Mouse (Mus musculus): ENCODE data around the gene Gm44579.
A peak's percentile ranks its signal among the peaks of the same experiment; 100 is the strongest.

Gene Gm44579

GRCm38 (mm10) chr15:98220877-98221276 is at the start of gene Gm44579, which contains the start of gene Olfr287:
TSS of gene Gm44579 (minus strand) at chr15:98220977.
TSS of gene Olfr287 (minus strand) at chr15:98221056.
- no peak for DNase-seq (ENCODE audit: low spot score in 2 of 2)

- no peak for DNase-seq (ENCODE audit: low spot score in 2 of 2)
These were observed 37.0 kb upstream of the Gm44579 start for GRCm38 (mm10) chr15:98257776-98258175.

GRCm38 (mm10) chr15:98257193-98257592 is 36.4 kb upstream of the Gm44579 start, which contains the start of gene H1fnt:
TSS of gene H1fnt (minus strand) at chr15:98257293.
- DNase-seq (ENCODE audit: low spot score in 2 of 2): no peak

DNA sequence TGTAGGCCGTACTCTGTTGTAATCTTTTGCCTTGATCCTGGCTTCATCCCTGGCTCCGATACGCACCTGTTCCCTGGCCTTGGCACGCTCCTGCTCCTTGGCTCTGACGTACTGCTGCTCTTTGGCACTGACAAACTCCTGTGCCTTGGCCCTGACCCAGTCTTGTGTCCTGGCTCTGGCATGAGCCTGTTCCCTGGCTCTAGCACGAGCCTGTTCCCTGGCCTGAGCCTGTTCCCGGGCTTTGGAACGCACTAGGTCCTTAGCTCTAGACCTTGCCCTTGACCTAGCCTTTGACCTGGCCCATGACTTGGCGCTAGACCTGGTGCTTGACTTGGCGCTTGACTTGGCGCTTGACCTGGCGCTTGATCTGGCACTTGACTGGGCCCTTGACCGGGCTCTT is 35.5 kb upstream of the Gm44579 start:
- no peak for DNase-seq (ENCODE audit: low spot score in 2 of 2)

GRCm38 (mm10) chr15:98235442-98235841 is 14.7 kb upstream of the Gm44579 start:
- no peak for DNase-seq (ENCODE audit: low spot score in 2 of 2)

- DNase-seq (ENCODE audit: low spot score in 2 of 2): no peak
These were observed 13.6 kb upstream of the Gm44579 start, which contains the start of gene Olfr286 for GRCm38 (mm10) chr15:98234350-98234749. TSS of gene Olfr286 (minus strand) at chr15:98234450.

DNA sequence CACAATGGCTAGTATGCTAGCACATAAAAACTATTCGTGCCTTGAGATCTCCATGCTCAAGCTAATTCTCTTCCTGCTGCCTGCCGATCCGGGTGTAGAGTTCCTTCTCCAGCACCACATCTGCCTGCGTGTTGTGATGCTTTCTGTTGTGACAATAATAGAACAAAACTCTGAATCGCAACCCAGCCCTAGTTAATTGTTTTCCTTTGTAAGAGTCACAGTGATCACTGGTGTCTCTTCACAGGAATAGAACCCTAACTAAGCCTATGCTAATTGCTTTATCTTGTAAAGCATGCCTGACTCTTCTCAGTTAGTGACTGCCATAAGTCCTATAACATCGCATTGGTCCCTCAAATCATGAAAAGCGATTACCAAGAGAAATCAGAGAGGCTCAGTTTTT is 5.3 kb upstream of the Gm44579 start:
- no peak for DNase-seq (ENCODE audit: low spot score in 2 of 2)

- DNase-seq (ENCODE audit: low spot score in 2 of 2): no peak
These were observed 4.8 kb upstream of the Gm44579 start for GRCm38 (mm10) chr15:98225610-98226009.

- DNase-seq (ENCODE audit: low spot score in 2 of 2): no peak
These were observed 1.6 kb upstream of the Gm44579 start for GRCm38 (mm10) chr15:98222377-98222776.

DNA sequence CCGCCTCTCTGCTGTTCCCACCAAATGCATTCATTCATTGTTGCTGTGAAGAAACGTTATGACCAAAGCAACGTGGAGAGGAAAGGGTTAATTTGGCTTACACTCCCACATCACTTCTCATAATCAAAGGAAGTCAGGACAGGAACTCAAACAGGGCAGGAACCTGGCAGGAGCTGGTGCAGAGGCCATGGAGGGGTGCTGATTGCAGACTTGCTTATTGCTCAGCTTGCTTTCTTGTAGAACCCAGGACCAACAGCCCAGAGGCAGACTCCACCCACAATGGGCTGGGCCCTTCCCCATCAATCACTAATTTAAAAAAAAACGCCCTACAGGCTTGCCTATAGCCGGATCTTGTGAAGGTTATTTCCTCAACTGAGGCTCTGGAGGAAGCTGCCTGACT is 6.6 kb downstream of the Gm44579 start:
- no peak for DNase-seq (ENCODE audit: low spot score in 2 of 2)

- DNase-seq (ENCODE audit: low spot score in 2 of 2): no peak
These were observed 7.4 kb downstream of the Gm44579 start for GRCm38 (mm10) chr15:98213336-98213870.

- no peak for DNase-seq (ENCODE audit: low spot score in 2 of 2)
These were observed 11.1 kb downstream of the Gm44579 start for GRCm38 (mm10) chr15:98209676-98210075.

DNA sequence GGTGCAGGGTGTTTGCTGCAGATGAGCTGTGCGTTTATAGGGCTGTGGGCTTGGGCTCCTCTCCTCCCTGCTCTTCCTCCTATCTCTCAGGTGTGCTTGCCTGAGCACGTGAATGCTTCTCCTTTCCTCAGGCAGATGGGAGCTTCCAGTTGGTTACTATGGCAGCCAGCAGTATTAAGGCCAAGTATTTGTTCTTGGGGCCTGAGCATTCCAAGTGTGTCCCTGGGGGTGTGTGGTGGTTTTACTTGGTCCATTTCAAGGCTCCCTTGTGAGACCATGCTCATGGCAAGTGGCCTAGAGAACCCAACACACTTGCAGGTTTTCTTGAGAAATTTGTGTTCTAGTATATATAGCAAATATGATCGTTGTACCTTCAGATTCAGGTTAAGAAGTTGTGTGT is 25.3 kb downstream of the Gm44579 start, which contains the start of gene Olfr288:
TSS of gene Olfr288 (minus strand) at position 101 of the 400 bp plus-strand sequence.
- DNase-seq (ENCODE audit: low spot score in 2 of 2): no peak

GRCm38 (mm10) chr15:98184456-98184855 is 36.3 kb downstream of the Gm44579 start:
- no peak for DNase-seq (ENCODE audit: low spot score in 2 of 2)

DNA sequence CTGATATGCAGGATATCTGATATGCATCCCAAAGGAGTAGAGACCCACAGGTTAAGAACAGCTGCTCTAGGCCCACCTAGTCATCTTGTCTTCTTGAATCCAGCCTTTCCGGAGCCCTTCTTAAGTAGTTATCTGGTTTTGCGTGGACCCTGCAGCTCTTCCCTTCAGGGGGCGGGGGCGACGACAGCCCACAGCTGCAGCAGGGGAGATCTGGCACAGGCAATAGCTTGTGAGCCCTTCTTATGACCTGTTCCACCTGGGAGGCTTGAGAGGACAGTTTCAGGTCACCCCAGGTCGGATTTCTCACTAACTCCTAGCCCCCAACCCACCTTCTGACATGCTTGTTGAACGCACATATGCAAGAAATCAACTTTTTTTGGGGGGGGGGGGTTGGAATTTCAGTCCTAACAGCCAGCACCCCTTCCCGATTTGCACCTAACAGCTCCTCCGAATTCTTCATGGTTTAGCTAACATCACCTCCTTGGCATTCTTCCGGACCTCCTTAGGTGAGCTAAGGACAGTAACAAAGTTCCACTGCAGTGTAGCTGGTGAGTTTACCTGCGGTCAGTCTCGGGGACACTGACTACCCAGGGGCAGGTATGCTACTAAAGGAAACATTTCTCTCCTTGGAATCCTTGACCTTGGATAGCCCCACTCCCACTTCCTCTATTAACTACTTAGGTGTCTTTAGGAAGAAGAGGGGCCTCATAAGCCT is 38.8 kb downstream of the Gm44579 start:
- no peak for DNase-seq (ENCODE audit: low spot score in 2 of 2)

- peak; percentile 66 to 69 for DNase-seq (ENCODE audit: low spot score in 2 of 2)
These were observed 39.6 kb downstream of the Gm44579 start for GRCm38 (mm10) chr15:98181132-98181711.

DNA sequence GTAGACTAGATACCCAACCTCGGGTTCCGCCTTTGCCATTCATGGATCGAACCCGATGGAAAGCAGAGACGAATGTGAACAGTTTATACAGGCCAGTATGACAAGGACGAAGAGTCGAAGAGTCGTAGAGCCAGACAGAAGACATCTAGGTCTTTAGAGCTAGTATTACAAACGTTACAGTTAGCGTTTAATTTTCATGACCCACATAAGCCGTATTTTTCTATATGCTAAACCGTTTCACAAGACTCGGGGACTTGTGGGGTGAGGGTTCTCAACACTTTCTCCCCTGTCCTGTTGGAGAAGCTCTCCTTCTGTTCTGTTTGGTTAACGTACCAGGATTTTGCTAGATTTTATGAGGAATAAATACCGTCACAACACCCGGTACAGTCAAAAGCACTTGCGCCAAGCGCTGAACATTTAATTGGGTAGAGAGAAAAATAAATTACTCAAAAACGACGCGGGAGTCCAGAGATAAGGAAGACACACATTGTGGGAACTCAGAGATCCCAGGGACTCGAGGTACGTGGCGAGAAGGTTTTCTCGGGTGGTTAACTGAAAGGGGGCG is 40.1 kb downstream of the Gm44579 start:
- DNase-seq (ENCODE audit: low spot score in 2 of 2): no peak

GRCm38 (mm10) chr15:98177320-98177719 is 43.5 kb downstream of the Gm44579 start:
- no peak for DNase-seq (ENCODE audit: low spot score in 2 of 2)

DNA sequence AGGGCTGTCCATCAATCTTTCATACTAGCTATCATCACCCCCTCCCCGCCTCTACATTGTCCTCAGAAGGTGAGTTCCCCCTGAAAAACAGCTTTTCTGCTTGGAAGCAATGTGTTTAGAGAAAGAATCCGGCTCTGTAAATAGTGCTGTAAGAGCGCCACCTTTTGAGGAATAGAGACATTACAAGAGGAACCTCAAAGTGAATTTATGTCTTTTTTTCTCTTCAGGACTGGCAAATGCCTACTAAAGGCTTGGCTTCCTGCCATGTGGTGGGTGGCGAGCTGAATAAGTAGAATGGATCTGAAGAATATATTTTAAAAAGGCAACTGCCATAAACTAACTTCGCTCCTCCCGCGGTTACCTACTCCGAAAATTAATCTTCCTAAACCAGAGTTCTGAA is 47.0 kb downstream of the Gm44579 start:
- peak in 1 of 2 experiments; percentile 25 for DNase-seq (ENCODE audit: low spot score in 2 of 2)

GRCm38 (mm10) chr15:98172113-98172512 is 48.7 kb downstream of the Gm44579 start:
- no peak for DNase-seq (ENCODE audit: low spot score in 2 of 2)

GRCm38 (mm10) chr15:98170917-98171316 is 49.9 kb downstream of the Gm44579 start:
- DNase-seq (ENCODE audit: low spot score in 2 of 2): no peak

DNA sequence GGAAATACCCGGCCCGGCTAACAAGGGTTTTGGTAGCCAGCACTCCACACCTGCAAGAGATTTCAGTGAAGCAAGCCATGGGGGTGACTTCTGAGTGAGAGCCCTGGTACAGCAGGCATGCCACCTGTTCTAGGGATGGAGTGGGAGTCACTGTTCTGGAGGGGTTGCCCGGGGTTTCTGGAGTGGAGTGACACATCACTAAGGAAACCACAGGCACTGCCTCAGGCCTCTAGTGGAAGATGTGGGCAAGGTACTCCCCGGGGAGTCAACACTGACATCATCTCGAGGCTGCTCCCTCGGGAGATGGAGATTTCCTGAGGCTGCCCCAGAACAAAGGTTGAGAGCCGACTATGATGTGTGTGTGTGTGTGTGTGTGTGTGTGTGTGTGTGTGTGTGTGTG is 50.4 kb downstream of the Gm44579 start:
- DNase-seq (ENCODE audit: low spot score in 2 of 2): no peak

DNA sequence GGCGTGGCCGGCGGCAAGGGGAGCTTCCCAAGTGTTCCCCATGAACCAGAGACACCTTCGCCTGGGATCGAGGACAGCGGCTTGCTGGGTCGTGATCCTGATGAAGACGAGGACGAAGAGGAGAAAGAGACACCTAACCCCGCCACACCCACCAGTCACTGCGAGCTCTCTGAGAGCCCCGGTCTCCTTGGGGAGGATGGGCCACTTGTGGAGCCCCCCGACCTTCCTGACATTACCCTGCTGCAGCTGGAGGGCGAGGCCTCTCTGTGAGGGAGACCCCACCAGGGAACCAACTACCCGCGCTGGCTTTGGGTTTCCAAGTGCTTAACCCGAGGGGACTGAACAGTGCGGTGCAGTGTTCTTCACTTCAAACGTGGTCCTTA is 52.2 kb downstream of the Gm44579 start:
- no peak for DNase-seq (ENCODE audit: low spot score in 2 of 2)

Measured in thymus, postnatal 10 days (tissue).